Mouse (Mus musculus) MEL (cell line): ENCODE measurements around the gene Qtrt1. TPM values are rescaled to one million over a fixed set of nuclear protein-coding genes. Genes with fewer than 3 reads are reported as not detected.

Experiments
- DNase-seq: peaks from one replicate; pipeline ENCODE4 v3.0.0; 2011; ENCODE audit warnings: low read depth, low spot score
- H3K27ac ChIP-seq: 2 replicates; pipeline ENCODE4 v1.5.1; 2012; ENCODE audit warnings: low read depth, mild to moderate bottlenecking, control low read depth, low read length, moderate library complexity; ENCODE audit not compliant: control insufficient read depth
- H3K27me3 ChIP-seq, 2 experiments: fragments of 150-350 bp in 1 of 2; sonication (generic) in 1 of 2; 2 replicates each; pipeline ENCODE4 v1.6.1; 2012; ENCODE audit warnings: low read length in 2 of 2, mild to moderate bottlenecking in 2 of 2, improper control_type of control experiment in 1 of 2, moderate library complexity in 1 of 2; ENCODE audit not compliant: insufficient read depth in 2 of 2, control insufficient read depth in 1 of 2
- H3K36me3 ChIP-seq, 2 experiments: 2 replicates each; pipeline ENCODE4 v1.6.1; 2012 to 2014; ENCODE audit warnings: low read length in 2 of 2, improper control_type of control experiment in 1 of 2, inconsistent platforms in 1 of 2, mild to moderate bottlenecking in 1 of 2; ENCODE audit not compliant: insufficient read depth in 2 of 2, control insufficient read depth in 1 of 2
- H3K4me1 ChIP-seq, 2 experiments: fragments of 150-350 bp in 1 of 2; sonication (generic) in 1 of 2; 2 replicates each; pipeline ENCODE4 v1.6.1; 2012; ENCODE audit warnings: low read length in 2 of 2, improper control_type of control experiment in 1 of 2, mild to moderate bottlenecking in 1 of 2; ENCODE audit not compliant: insufficient read depth in 2 of 2, control insufficient read depth in 1 of 2
- H3K4me3 ChIP-seq, 2 experiments: fragments of 150-350 bp in 1 of 2; sonication (generic) in 1 of 2; 2 replicates each; pipeline ENCODE4 v1.5.1; 2012; ENCODE audit warnings: low read depth in 2 of 2, low read length in 2 of 2, mild to moderate bottlenecking in 2 of 2, moderate library complexity in 2 of 2, control low read depth in 1 of 2, improper control_type of control experiment in 1 of 2; ENCODE audit not compliant: control insufficient read depth in 1 of 2, insufficient read depth in 1 of 2
- H3K79me2 ChIP-seq: 2 replicates; pipeline ENCODE4 v1.6.1; 2012; ENCODE audit warnings: mild to moderate bottlenecking, low read length, moderate library complexity; ENCODE audit not compliant: control insufficient read depth, poor library complexity, insufficient read depth
- H3K9ac ChIP-seq: 2 replicates; pipeline ENCODE4 v1.6.1; 2012; ENCODE audit warnings: low read depth, mild to moderate bottlenecking, control low read depth, low read length, moderate library complexity; ENCODE audit not compliant: control insufficient read depth, poor library complexity, severe bottlenecking
- H3K9me3 ChIP-seq: fragments of 150-350 bp; sonication (generic); replicated peaks from 2 replicates; pipeline ENCODE4 v1.6.1; 2012; ENCODE audit warnings: mild to moderate bottlenecking, low read length, improper control_type of control experiment, moderate library complexity; ENCODE audit not compliant: insufficient read depth
- CHD1 ChIP-seq: IDR thresholded peaks from 2 replicates; pipeline ENCODE4 v1.6.1; 2012; ENCODE audit warnings: low read depth, mild to moderate bottlenecking, inconsistent platforms, low read length, improper control_type of control experiment
- CHD2 ChIP-seq: IDR thresholded peaks from 2 replicates; pipeline ENCODE4 v1.6.1; 2011; ENCODE audit warnings: low read length, improper control_type of control experiment
- ELF1 ChIP-seq: IDR thresholded peaks from 2 replicates; pipeline ENCODE4 v1.6.1; 2014; ENCODE audit warnings: low read depth, mild to moderate bottlenecking, inconsistent platforms, low read length, improper control_type of control experiment, moderate library complexity
- EP300 ChIP-seq, 2 experiments: IDR thresholded peaks; 2 replicates each; pipeline ENCODE4 v1.6.1; 2011; ENCODE audit warnings: improper control_type of control experiment in 2 of 2, low read length in 2 of 2, low read depth in 1 of 2, mild to moderate bottlenecking in 1 of 2
- ETS1 ChIP-seq: IDR thresholded peaks from 2 replicates; pipeline ENCODE4 v1.6.1; 2012; ENCODE audit warnings: low read depth, mild to moderate bottlenecking, inconsistent platforms, low read length, improper control_type of control experiment, moderate library complexity
- GABPA ChIP-seq: IDR thresholded peaks from 2 replicates; pipeline ENCODE4 v1.6.1; 2012; ENCODE audit warnings: low read depth, mild to moderate bottlenecking, inconsistent platforms, low read length, improper control_type of control experiment, moderate library complexity
- GATA1 ChIP-seq: IDR thresholded peaks from 2 replicates; pipeline ENCODE4 v1.6.1; 2011; ENCODE audit warnings: low read depth, low read length, improper control_type of control experiment
- JUND ChIP-seq: IDR thresholded peaks from 2 replicates; pipeline ENCODE4 v1.6.1; 2011; ENCODE audit warnings: low read depth, mild to moderate bottlenecking, improper control_type of control experiment, low read length
- KAT2A ChIP-seq: conservative IDR thresholded peaks from 2 replicates; pipeline ENCODE4 v1.6.1; 2012; ENCODE audit warnings: low read depth, low read length, improper control_type of control experiment, inconsistent platforms
- MAFK ChIP-seq: IDR thresholded peaks from 2 replicates; pipeline ENCODE4 v1.6.1; 2011; ENCODE audit warnings: low read depth, mild to moderate bottlenecking, low read length, improper control_type of control experiment, borderline replicate concordance
- MAX ChIP-seq: IDR thresholded peaks from 2 replicates; pipeline ENCODE4 v1.6.1; 2011; ENCODE audit warnings: low read length, improper control_type of control experiment
- MAZ ChIP-seq: IDR thresholded peaks from 2 replicates; pipeline ENCODE4 v1.6.1; 2012; ENCODE audit warnings: low read depth, mild to moderate bottlenecking, inconsistent platforms, low read length, improper control_type of control experiment
- MXI1 ChIP-seq: IDR thresholded peaks from 2 replicates; pipeline ENCODE4 v1.6.1; 2011; ENCODE audit warnings: mild to moderate bottlenecking, low read depth, low read length, improper control_type of control experiment
- MYC ChIP-seq: IDR thresholded peaks from 2 replicates; pipeline ENCODE4 v1.6.1; 2011; ENCODE audit warnings: low read depth, mild to moderate bottlenecking, low read length, improper control_type of control experiment, moderate library complexity
- NELFE ChIP-seq: IDR thresholded peaks from 2 replicates; pipeline ENCODE4 v1.6.1; 2011; ENCODE audit warnings: low read depth, low read length, improper control_type of control experiment
- RCOR1 ChIP-seq: IDR thresholded peaks from 2 replicates; pipeline ENCODE4 v1.6.1; 2012; ENCODE audit warnings: low read depth, mild to moderate bottlenecking, inconsistent platforms, low read length, improper control_type of control experiment
- SIN3A ChIP-seq: IDR thresholded peaks from 2 replicates; pipeline ENCODE4 v1.6.1; 2012; ENCODE audit warnings: low read length, improper control_type of control experiment, inconsistent platforms
- TAL1 ChIP-seq: IDR thresholded peaks from 2 replicates; pipeline ENCODE4 v1.6.1; 2012; ENCODE audit warnings: mild to moderate bottlenecking, inconsistent platforms, low read length, moderate library complexity, mixed read lengths
- TBP ChIP-seq: IDR thresholded peaks from 2 replicates; pipeline ENCODE4 v1.8.0; 2011; ENCODE audit warnings: low read depth, low read length, improper control_type of control experiment
- ZC3H11A ChIP-seq: IDR thresholded peaks from 2 replicates; pipeline ENCODE4 v1.6.1; 2012; ENCODE audit warnings: low read depth, mild to moderate bottlenecking, inconsistent platforms, low read length, improper control_type of control experiment
- ZKSCAN1 ChIP-seq: IDR thresholded peaks from 2 replicates; pipeline ENCODE4 v1.6.1; 2012; ENCODE audit warnings: low read depth, mild to moderate bottlenecking, inconsistent platforms, low read length, improper control_type of control experiment, moderate library complexity
- ZMIZ1 ChIP-seq: IDR thresholded peaks from 2 replicates; pipeline ENCODE4 v1.6.1; 2012; ENCODE audit warnings: low read depth, mild to moderate bottlenecking, inconsistent platforms, low read length, improper control_type of control experiment, moderate library complexity
- ZNF384 ChIP-seq: IDR thresholded peaks from 2 replicates; pipeline ENCODE4 v1.6.1; 2012; ENCODE audit warnings: low read depth, mild to moderate bottlenecking, inconsistent platforms, low read length, improper control_type of control experiment
- polyA plus RNA-seq, 2 experiments: library from polyadenylated mRNA; stranded (reverse) in 1 of 2; unstranded in 1 of 2; fragments of >175 nt in 1 of 2; fragments of >200 nt in 1 of 2; gene quantifications; 2 replicates each; pipeline versions ENCODE4 v1.2.1 to v1.2.4; 2012; ENCODE audit warnings: low replicate concordance in 2 of 2, low read depth in 1 of 2; ENCODE audit not compliant: insufficient read length in 2 of 2, insufficient read depth in 1 of 2, missing spikeins in 1 of 2
- total RNA-seq: library from RNA; depleted of rRNA; stranded (reverse); fragments of 300-350 nt; gene quantifications from 2 replicates; pipeline ENCODE4 v1.2.3, GENCODE M21; 2012

Qtrt1 gene
- total and polyA plus RNA-seq, 3 experiments, result 199 to 244 TPM; not detected in 1

DNA sequence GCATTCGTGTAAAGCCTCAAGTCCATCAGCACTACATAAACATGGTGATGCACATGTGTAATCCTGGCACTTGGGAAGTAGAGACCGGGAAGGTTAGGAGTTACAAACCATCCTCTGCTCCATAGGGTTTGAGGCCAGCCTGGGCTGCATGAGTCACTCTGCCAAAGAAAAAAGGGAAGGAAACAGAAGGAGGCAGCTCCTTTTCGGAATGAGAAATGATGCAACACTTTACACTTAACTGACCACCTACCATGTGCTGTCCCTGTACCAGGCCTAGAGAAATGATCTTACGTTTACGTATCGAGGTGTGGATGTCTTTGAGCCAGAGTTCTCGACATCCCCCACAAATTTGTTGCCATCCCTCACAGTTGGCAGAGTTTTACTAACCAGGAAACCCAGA is 41.4 kb downstream of the Qtrt1 start:
- TF ChIP-seq GATA1 (no peak), CHD2 (no peak), MAX (peak; percentile 83), EP300 (IDR thresholded peaks at IDR 0.05; ENCODE audit: low read depth in 1 of 2, low read length in 2 of 2) (peak in 1 of 2 experiments; percentile 63; a peak in 1 of 4 replicates), ZC3H11A (0 out of 2 replicates have a peak, but pooled peaks have one; percentile 0), ETS1 (peak; percentile 79; the same call in 1 of the 2 replicates), KAT2A (no peak), MYC (peak; percentile 97), SIN3A (peak; percentile 27; the same call in 1 of the 2 replicates), RCOR1 (peak; percentile 55; the same call in 1 of the 2 replicates), MXI1 (peak; percentile 76), JUND (peak; percentile 88)
- peak overlapping the region; percentile 38 for H3K9ac ChIP-seq
- peaks cover 38% of the 10 kb centered on the region; the same call in 1 of the 2 replicates for H3K79me2 ChIP-seq
- no peaks in the 10 kb centered on the region for H3K27me3 ChIP-seq
- H3K9me3 ChIP-seq, result no peaks in the 10 kb centered on the region
- no peak overlapping the region for H3K4me3 ChIP-seq
- DNase-seq, result peak; percentile 79
- H3K27ac ChIP-seq, result peak overlapping the region; percentile 80
- peaks cover 11 to 41% of the 10 kb centered on the region in 2 experiments for H3K36me3 ChIP-seq
- peaks cover 34 to 57% of the 10 kb centered on the region in 2 experiments for H3K4me1 ChIP-seq

DNA sequence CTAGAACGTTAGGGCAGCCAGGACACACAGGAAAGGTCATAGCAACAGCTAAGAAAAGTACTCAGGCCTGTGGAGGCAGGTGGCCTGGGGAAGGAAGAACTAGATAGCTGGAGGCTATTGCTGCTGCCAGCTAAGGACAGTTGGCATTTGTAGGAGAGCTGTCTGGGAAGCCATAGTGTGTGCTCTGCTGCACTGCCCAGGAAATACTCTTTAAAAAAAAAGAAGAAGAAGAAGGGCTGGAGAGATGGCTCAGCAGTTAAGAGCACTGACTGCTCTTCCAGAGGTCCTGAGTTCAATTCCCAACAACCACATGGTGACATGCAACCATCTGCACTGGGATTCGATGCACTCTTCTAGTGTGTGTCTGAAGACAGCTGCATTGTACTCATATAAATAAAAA is 41.8 kb downstream of the Qtrt1 start:
- Histone ChIP-seq H3K9ac (peak overlapping the region; percentile 38), H3K36me3 (peaks cover 14 to 41% of the 10 kb centered on the region in 2 experiments), H3K27me3 (no peaks in the 10 kb centered on the region), H3K9me3 (no peaks in the 10 kb centered on the region), H3K4me1 (peaks cover 34 to 57% of the 10 kb centered on the region in 2 experiments), H3K4me3 (no peak overlapping the region), H3K27ac (peak overlapping the region; percentile 80), H3K79me2 (peaks cover 34% of the 10 kb centered on the region; the same call in 1 of the 2 replicates)
- 0 out of 2 replicates have a peak, but pooled peaks have one; percentile 30 for TF ChIP-seq ZKSCAN1
- peak; percentile 13; the same call in 1 of the 2 replicates for TF ChIP-seq SIN3A
- TF ChIP-seq TBP, result peak; percentile 97
- no peak for TF ChIP-seq TAL1
- TF ChIP-seq NELFE, result no peak
- TF ChIP-seq CHD1, result peak; percentile 21; the same call in 1 of the 2 replicates
- TF ChIP-seq ELF1, result 0 out of 2 replicates have a peak, but pooled peaks have one; percentile 25
- TF ChIP-seq MAFK, result 0 out of 2 replicates have a peak, but pooled peaks have one; percentile 26
- peak; percentile 61; the same call in 1 of the 2 replicates for TF ChIP-seq ZNF384
- no peak for TF ChIP-seq ZMIZ1
- 0 out of 2 replicates have a peak, but pooled peaks have one; percentile 21 for TF ChIP-seq MAZ
- TF ChIP-seq GABPA, result no peak
- no peak for DNase-seq
